Mouse (Mus musculus): ENCODE data around the gene Ptpa. TPM values are rescaled to one million over a fixed set of nuclear protein-coding genes. Genes with fewer than 3 reads are reported as not detected.

Gene Ptpa
- polyA plus RNA-seq, 1 experiment = 1,193 TPM

DNA sequence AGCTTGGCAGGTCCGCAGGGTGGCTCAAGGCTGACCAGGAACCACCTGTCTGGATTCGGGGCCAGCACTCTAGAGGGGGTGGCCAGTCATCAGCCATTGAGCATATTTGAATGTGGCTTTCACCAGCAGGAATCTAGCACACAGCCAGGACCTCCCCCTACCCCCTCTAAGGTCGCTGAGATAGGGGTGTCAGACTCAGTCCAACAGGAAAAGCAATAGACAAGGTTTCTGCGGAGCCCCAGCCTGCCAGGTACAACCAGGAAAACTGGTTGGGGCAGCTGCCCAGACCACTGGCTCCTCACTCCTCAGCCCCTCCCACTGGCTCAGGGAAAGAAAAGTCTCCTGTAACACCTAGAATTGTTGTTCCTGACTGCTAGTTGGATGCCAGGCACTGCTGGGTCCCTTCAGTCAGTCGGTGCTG lies 47.5 kb downstream of the Ptpa start:
- no peak for TF ChIP-seq GATA1 (IDR thresholded peaks at IDR 0.05; ENCODE audit: low read length)

DNA sequence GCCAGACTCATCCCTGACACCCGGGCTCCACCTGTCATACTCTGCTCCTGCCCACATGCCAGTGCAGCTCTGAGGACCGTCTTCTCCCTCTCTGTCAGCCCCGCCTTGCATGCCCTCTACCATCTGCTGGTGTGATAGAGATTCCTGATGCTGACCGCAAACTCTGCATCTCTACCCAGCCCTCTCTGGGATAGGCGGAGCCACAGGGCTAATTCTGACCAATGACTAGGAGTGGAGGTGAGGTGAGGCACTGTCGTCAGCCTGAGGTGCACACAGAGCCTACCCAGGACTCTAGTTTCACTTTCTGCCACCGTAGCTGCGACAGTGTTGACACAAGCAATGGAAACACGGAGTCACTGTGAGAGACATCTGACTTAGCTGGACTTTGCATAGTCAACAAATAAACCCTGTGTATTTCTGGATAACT lies 48.1 kb downstream of the Ptpa start:
- peak; percentile 25 for TF ChIP-seq GATA1 (IDR thresholded peaks at IDR 0.05; ENCODE audit: low read length)

DNA sequence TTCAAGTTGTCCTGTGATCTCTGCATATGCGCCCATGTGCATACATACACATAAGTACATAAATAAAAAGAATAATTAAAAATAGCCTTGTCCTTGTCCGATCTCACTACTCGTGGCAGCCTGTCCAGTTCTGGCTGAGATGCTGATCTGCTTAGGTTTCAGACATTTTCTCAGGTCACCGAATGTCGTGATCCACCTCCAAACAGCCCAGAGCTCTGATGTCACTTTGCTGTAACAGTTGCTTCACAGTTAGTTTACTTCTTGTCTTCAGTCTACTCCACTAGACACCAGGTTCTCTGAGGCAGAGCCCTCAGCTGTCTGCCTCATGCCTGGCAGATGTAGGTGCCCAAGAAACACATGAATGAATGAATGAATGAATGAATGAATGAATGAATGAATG lies 48.6 kb downstream of the Ptpa start:
- TF ChIP-seq GATA1 (IDR thresholded peaks at IDR 0.05; ENCODE audit: low read length) = no peak

DNA sequence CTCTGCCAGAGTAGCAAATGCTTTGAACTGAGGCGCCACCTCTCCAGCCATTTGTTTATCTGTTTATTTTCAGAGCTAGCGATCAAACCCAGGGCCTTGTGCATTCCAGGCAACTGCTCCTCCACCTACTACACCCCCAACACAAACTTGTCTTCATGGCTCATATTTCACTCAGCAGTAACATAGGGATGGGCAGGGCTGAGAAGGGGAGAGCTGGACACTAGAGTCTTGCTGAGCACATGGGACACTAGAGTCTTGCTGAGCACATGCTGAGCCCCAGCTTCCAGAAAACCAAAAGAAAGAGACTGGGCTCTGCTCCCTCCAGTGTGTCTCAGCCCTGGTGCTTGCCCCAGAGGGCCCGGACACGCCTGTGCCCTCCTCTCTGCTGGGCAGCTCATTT lies 50.9 kb downstream of the Ptpa start:
- no peak for TF ChIP-seq GATA1 (IDR thresholded peaks at IDR 0.05; ENCODE audit: low read length)

DNA sequence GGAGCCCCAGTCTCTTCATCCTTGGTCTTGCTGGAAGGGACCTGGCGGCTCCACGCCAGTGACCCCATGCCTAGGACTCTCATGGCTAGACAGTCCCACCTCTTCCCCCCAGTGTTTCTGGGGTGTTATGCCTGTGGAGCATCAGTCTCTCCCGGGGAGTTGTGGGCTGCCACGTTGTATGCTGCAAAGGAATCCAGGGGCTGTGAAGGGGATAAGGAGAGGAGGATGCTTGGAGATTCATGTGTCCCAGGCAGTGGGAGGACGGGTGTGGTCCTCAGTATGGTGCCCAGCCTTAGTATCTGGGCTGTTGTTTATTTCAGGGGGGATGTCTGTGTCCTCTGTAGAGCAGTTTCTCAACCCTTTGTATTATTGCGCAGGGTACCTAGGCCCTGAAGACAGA lies 53.2 kb downstream of the Ptpa start:
- TF ChIP-seq GATA1 (IDR thresholded peaks at IDR 0.05; ENCODE audit: low read length) = no peak

DNA sequence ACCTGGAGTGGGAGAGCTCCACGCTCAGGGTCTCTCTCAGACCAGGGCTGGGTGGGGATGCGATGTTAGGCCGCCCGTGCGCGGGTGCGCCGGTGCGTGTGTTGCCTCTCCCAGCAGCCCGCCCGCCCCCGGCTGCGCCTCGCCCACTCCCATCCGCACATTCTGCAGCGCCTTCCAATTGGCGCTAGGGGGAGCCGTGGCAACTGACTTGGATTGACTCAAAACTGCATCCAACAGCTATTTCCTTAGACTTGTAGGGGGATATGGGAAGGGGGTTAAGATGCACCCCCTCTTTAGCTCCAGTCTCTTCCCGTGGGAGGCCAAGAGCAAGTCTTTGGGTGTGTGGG lies 53.9 kb downstream of the Ptpa start:
- TF ChIP-seq GATA1 (IDR thresholded peaks at IDR 0.05; ENCODE audit: low read length) = no peak

DNA sequence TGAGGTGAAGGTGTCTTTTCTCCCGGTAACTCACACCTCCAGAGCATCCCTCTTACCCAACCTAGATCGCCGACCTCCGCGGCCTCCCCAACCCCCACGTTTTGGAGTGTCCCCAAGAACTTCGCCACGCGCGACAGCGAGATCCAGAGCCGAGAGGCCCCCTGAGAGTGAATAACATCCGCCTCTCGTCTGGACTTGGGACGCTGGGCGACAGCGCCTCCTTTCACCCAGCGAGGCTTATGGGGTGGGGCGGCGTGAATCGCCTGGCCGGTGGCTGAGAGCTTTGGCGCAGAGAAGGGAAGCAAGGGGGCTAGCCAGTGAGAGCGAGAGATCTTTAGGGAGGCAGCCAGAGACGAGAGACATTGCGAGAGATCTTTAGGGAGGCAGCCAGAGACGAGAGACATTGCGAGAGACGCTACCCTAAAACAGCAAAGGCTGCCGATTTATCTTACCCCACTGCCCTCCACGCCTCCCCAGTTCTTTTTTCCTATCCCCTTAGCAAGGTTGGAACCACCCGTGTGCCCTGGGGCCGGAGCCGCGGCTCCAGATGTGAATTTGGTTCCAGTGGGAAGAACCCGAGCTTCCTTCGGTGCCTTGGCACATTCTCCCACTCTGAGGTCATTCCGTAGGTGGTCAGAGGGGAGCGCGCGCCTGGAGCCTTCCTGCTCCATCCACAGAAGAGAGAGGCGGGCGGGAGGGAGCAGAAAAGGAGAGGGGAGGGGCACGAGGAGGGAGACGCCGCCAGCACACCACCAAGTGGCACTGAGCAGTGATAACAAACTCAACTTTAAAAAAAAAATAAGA lies 54.5 kb downstream of the Ptpa start:
- no peak for TF ChIP-seq GATA1 (IDR thresholded peaks at IDR 0.05; ENCODE audit: low read length)

DNA sequence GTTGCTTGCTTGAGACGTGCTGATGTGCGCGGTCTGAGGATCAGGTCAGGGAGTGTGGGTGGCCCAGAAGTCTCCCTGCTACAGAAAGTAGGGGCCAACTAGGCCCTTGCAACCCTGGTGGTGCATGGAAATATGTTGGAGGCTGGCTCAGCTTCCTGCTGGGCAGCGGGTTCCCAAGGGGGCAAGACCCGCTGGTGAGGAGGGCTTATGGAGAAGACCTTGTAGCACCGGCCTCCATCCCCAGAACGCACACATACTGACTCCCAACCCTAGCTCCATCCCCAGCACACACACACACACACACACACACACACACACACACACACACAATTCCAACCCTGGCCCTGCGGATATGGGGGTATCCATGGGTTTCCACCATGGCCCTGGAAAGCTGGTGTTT lies 55.2 kb downstream of the Ptpa start:
- no peak for TF ChIP-seq GATA1 (IDR thresholded peaks at IDR 0.05; ENCODE audit: low read length)

DNA sequence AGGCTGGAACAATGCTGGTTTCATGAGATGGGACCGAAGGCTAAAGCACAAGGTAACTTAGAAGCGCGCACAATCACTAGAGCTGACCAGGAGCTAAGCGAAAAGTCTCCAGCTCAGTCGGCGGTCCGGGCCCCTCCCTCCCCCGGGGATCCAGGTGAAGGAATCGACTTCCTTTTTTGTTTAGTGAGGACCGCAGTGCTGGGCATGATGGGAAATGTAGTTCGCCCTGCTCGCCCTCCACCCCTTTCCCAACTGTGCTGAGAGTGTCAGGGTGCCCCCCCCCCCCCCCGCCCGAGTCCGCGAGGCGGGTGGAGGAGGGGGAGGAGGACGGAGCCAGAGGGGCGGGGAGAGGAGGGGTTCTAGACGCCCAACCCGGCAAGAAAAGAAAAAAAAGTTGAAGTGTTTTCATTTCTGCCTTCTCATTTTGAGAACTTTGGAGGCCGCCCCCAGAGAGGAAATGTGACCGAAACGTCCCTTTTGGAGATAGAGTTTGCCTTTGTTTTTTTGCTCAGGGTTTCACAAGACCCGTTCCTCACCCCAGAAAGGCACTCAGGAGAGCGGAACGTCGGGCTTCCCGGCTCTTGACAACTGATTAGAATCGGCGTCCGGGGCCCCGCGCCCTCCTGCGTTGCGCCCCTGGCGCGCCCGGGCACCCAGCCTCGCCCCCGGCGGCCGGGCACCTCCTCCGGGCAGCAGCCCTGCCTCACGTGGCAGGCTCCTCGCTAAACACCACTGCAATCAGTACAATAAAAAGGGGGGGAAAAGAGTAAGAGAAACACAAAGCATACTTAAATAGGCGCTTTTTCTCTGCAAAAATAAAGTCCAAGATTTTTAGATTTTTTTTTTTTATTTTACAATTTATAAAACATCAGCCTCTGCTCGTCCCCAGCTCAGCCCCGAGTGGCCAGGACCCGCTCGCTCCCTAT lies 56.2 kb downstream of the Ptpa start:
- no peak for TF ChIP-seq GATA1 (IDR thresholded peaks at IDR 0.05; ENCODE audit: low read length)

DNA sequence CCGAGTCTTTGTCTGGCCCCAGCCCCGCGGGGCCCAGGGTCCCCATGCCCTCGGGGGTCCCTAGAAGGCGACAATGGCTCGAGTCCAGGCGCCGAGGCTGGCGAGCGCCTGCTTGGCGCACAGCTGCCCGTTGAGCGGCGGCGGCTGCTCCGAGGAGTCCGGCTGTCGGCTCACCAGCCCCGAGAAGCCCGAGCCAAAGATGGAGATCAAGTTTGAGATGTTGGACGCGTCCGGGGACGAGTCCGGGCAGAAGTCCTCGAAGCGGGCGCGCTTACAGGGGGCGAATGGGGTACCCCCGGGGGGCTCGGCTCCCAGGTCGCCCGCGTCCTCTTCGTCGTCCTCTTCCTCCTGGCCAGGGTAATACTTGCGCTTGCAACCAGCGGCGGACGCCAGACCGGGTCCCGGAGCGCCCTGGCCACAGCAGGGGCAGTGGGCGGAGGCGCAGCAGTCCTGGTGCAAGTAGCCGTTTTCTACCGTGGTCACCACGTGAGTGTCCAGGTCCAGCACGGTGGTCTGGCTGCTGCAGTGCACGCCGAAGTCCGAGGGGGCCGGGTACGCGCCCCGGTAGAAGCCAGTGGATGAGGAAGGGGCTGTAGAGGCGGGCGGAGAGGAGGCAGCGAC lies 57.0 kb downstream of the Ptpa start:
- no peak for TF ChIP-seq GATA1 (IDR thresholded peaks at IDR 0.05; ENCODE audit: low read length)

DNA sequence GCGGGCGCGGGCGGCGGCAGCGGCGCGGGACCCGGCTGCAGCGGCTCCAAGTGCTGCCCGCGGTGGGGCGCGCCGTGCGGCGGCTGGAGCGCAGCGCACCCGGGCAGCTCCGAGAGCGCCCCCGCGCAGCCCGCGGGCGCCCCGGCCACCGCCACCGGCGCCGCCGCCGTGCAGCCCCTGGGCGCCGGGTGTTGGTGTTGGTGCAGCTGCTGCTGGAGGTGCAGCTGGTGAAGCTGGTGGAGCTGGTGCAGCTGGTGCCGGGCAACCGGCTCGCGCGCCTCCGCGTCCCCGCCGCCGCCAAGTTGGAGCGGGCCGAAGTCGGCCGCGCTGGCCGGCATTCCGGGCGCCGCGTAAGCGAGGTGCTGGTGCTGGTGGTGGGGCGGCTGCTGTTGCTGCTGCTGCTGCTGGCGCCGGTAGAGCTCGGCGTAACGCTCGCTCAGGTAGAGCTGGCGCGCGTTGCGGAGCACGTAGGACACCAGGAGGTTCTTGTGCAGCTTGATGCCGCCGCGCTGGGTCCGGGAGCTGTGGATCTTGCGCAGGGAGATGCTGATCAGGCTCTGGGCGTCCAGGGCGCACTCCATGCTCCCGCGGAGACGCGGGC lies 57.7 kb downstream of the Ptpa start:
- no peak for TF ChIP-seq GATA1 (IDR thresholded peaks at IDR 0.05; ENCODE audit: low read length)

DNA sequence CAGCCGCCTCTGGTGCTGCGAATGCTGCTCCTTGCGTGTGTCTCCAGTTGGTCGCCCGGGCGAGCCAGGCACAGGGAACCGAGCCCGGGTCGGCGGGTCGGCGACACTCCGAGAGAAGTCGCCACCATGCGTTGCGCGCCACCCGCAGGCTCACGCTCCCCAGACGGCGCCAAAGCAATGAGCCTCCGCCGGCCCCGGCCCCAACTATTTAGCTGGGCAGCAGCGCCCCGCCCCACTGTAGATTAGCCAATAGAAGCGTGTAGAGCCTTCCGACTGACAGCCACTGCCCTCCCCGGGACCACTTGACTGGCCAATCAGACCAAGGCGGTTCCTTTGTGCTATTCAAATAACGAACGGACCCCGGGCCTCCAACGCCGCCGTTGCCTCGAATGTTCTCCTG lies 58.2 kb downstream of the Ptpa start, which contains the start of gene Ier5l:
TSS of gene Ier5l (minus strand) at position 181 of the 400 bp plus-strand sequence.
- no peak for TF ChIP-seq GATA1 (IDR thresholded peaks at IDR 0.05; ENCODE audit: low read length)

DNA sequence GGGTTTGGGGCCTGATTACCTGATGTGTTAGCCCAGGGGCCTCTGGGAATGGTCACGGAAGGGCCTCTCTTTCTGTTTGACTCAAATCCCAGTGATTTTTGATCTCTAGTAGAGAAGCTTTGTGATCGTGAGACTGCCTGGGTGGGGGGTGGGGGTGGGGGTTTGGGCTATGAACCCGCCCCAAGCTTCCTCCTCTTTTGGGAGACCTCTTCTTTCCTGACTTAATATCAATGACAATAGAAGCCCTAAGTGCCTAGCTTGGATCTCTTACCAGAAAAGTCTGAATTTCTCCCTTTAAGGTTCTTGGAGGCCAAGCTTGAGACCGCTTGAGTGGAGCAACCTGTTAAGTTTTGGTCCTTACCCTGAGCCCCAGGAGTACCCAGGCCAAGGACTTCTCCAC lies 58.9 kb downstream of the Ptpa start:
- TF ChIP-seq GATA1 (IDR thresholded peaks at IDR 0.05; ENCODE audit: low read length) = no peak

DNA sequence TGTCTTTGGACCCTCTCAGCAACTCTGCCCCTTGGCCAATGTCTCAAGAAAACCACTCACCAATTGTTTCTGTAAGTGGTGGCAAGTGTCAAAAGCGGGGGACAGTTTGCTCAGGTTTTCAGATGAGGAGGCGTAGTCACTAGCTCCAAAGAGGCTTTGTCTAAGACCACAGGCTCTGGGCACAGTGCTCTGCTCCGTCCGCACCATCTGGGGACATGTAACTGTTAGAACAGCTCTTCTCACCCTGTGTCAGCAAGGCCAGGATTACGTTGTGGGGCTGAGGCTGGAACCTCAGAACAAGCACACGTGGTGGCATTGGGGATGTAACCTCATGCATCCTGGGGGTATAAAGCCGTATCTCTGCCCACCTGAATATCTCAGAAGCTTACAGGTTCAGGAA lies 59.6 kb downstream of the Ptpa start:
- no peak for TF ChIP-seq GATA1 (IDR thresholded peaks at IDR 0.05; ENCODE audit: low read length)

DNA sequence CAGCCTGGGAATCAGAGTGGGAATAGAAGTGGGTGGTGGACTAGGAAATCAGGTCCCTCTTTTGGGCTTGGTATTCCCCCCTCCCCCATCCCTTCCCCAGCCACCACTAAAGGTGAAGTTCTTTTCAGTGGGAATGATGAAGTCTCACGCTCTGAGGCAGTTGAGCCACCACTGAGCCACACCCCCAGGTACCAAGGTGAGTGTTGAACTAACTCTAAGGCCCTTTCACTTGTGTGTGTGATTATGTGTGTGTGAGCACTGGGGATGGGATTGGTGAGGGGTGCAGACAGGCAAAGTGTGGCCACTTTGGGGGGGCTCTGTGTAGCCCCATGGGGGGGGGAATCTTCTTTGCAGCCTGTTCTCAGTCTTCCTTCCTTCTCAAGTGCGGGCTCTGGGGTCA lies 60.4 kb downstream of the Ptpa start:
- no peak for TF ChIP-seq GATA1 (IDR thresholded peaks at IDR 0.05; ENCODE audit: low read length)

DNA sequence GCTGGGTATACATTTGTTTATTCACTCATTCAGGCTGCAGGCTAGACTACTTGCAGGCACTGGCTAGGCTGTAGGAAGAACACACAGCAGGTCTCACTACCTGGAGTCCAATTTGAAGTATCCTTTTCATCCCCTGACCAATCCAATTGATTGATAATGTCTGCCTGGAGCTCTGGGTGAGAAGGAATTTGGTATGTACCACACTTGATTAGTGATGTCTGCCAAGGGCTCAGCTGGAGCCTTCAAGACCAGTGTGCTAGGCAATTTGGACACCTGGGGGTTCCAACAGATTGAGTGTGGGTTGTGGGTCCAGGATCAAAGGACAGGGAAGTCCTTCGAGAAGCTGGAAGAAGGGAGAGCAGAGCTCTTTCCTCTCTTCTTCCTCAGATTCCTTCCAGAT lies 62.7 kb downstream of the Ptpa start:
- no peak for TF ChIP-seq GATA1 (IDR thresholded peaks at IDR 0.05; ENCODE audit: low read length)

All from G1E-ER4 (cell line).